Mouse (Mus musculus): Measurements from ENCODE around the gene Scn7a. TPM values are rescaled to one million over a fixed set of nuclear protein-coding genes. Genes with fewer than 3 reads are reported as not detected.

Gene Scn7a
- total and polyA plus RNA-seq, 2 experiments = 0.02 to 0.55 TPM

DNA sequence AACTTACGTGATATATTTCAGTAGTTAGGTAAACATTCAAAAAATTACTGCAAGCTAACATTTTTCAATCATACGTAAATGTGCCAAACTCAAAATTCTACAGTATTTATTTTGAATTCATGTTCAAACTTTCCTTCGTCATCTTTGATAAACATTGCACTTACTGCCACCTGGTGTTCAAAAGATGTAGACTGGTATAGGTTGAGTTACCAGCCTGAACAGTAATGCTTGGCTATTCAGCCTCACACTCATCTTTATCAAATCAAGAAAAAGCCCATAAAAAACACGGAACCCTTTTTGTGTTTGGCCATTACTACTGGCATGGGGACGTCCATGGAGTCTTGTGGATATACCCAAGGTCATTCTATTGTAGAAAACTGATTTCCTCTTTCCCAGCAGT is 140.3 kb downstream of the Scn7a start:
- Histone ChIP-seq H3K9ac (ENCODE audit: low read depth, low read length) (no peak overlapping the region), H3K27ac (replicated peaks; ENCODE audit: insufficient read depth, low read depth, low read length) (no peak overlapping the region), H3K27me3 (ENCODE audit: control insufficient read depth, insufficient read depth, low read length) (no peaks in the 10 kb centered on the region), H3K4me1 (ENCODE audit: control insufficient read depth, insufficient read depth, low read length) (no peaks in the 10 kb centered on the region), H3K4me3 (ENCODE audit: insufficient read depth, low read depth, low read length) (no peak overlapping the region), H3K79me2 (ENCODE audit: control insufficient read depth, insufficient read depth, low read length) (no peaks in the 10 kb centered on the region), H3K36me3 (ENCODE audit: control insufficient read depth, insufficient read depth, low read length) (no peaks in the 10 kb centered on the region)
- TF ChIP-seq CTCF (IDR thresholded peaks at IDR 0.05; ENCODE audit: low read depth, low read length) (peak; percentile 35; the same call in 1 of the 2 replicates), POLR2A (IDR thresholded peaks at IDR 0.05; ENCODE audit: extremely low read depth, insufficient read depth, low read length) (no peak)
- WGBS = 12% methylated on average over 5 of the region's 5 CpGs
- DNase-seq (ENCODE audit: extremely low read depth, low read depth, low spot score) = peak; percentile 21

DNA sequence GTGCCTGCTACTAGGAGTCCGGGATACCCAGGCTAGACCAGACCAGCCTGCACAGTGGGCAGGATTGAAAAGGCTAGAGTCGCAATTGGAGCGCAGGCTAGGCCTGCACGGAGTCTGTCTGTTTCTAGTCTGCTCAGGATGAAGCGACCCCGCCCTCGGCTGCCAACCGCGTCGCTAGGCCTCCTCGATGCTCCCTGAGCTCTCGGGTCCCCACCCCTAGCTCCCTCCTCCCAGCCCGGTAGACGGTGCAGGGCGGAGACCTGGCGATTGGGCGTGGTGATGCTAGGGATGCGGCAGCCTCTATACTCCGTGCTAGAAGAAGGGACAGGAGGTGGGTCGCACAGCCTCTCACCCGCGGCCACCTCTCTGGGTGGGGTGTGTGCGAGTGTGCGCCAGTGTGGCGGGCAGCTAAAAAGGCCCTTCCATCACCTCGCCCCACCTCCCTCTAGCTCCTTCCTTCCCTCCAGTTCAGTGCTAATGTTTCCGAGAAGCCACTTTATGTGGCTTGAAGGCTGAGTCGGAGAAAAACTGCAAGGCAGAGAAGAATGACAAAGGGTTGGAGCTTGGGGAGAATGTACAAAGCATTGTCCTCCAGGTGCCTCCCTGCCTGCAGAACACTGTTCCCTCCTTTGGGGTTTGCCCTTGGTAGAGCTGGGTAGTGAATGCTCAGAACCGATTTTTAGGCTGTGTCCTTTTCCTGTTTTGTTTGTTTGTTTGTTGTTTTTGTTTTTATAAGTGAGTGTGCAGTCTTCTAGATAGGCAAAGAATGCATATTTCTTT is 149.9 kb downstream of the Scn7a start, which contains the start of gene Scn9a:
Gene Scn9a (minus strand): TSS at position 383 of the 780 bp plus-strand sequence.
- no peak for DNase-seq (ENCODE audit: extremely low read depth, low read depth, low spot score)
- Histone ChIP-seq H3K27me3 (ENCODE audit: control insufficient read depth, insufficient read depth, low read length) (peaks cover 7% of the 10 kb centered on the region), H3K9ac (ENCODE audit: low read depth, low read length) (no peak within 1 kb of the TSS), H3K4me1 (ENCODE audit: control insufficient read depth, insufficient read depth, low read length) (no peaks in the 10 kb centered on the region), H3K36me3 (ENCODE audit: control insufficient read depth, insufficient read depth, low read length) (no peaks in the 10 kb centered on the region), H3K79me2 (ENCODE audit: control insufficient read depth, insufficient read depth, low read length) (no peaks in the 10 kb centered on the region), H3K27ac (replicated peaks; ENCODE audit: insufficient read depth, low read depth, low read length) (no peak within 1 kb of the TSS), H3K4me3 (ENCODE audit: insufficient read depth, low read depth, low read length) (no peak within 1 kb of the TSS)
- TF ChIP-seq CTCF (IDR thresholded peaks at IDR 0.05; ENCODE audit: low read depth, low read length) = no peak
- TF ChIP-seq POLR2A (IDR thresholded peaks at IDR 0.05; ENCODE audit: extremely low read depth, insufficient read depth, low read length) = no peak
- 4% methylated on average over 29 of the region's 29 CpGs for WGBS

DNA sequence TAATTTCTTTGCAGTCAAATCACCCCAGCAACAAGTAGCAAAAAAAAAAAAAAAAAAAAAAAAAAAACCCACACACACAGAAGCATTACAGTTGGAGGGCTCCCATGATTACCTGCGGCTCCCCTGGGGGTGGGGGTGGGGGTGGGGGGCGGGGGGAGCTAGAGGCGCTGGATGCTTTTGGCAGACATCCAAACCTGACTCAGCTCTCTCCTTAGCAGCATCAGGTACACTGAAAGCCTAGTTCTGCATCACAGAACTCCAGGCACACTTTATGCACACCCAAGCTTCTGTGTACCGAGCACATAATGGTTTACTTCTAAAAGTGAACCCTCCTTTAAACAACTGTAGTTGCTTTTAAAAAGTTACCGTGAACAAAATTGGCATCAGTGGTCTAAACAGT is 152.0 kb downstream of the Scn7a start:
- Histone ChIP-seq H3K27me3 (ENCODE audit: control insufficient read depth, insufficient read depth, low read length) (peaks cover 7% of the 10 kb centered on the region), H3K79me2 (ENCODE audit: control insufficient read depth, insufficient read depth, low read length) (no peaks in the 10 kb centered on the region), H3K4me1 (ENCODE audit: control insufficient read depth, insufficient read depth, low read length) (no peaks in the 10 kb centered on the region), H3K9ac (ENCODE audit: low read depth, low read length) (no peak overlapping the region), H3K36me3 (ENCODE audit: control insufficient read depth, insufficient read depth, low read length) (no peaks in the 10 kb centered on the region), H3K27ac (replicated peaks; ENCODE audit: insufficient read depth, low read depth, low read length) (no peak overlapping the region), H3K4me3 (ENCODE audit: insufficient read depth, low read depth, low read length) (no peak overlapping the region)
- DNase-seq (ENCODE audit: extremely low read depth, low read depth, low spot score) = no peak
- WGBS = 38% methylated on average over 5 of the region's 5 CpGs
- TF ChIP-seq POLR2A (IDR thresholded peaks at IDR 0.05; ENCODE audit: extremely low read depth, insufficient read depth, low read length) (no peak), CTCF (IDR thresholded peaks at IDR 0.05; ENCODE audit: low read depth, low read length) (no peak)

Other genes with a start within 250 kb of the Scn7a start
- not detected in 2 replicates for gene Scn9a, start 150.0 kb downstream of the Scn7a start, total RNA-seq (2014; rRNA removed)
- not detected in 2 replicates for gene Scn9a, start 150.0 kb downstream of the Scn7a start, polyA plus RNA-seq (2012; rRNA removed)